Mouse (Mus musculus) adipose tissue, adult 10 weeks (tissue): ENCODE data around the gene Lefty1. TPM values are rescaled to one million over a fixed set of nuclear protein-coding genes. Genes with fewer than 3 reads are reported as not detected.

Experiments used
- polyA plus RNA-seq: library from polyadenylated mRNA; stranded (reverse); fragments of 350-450 nt; fragmentation: Illumina TruSeq; extraction: RNeasy Lipid Tissue Mini Kit (QIAGEN cat#74804); gene quantifications from one replicate; pipeline ENCODE4 v1.2.3, GENCODE M21; 2014; ENCODE audit warnings: low read depth, low replicate concordance

Gene Lefty1
- 1.3 TPM for polyA plus RNA-seq

DNA sequence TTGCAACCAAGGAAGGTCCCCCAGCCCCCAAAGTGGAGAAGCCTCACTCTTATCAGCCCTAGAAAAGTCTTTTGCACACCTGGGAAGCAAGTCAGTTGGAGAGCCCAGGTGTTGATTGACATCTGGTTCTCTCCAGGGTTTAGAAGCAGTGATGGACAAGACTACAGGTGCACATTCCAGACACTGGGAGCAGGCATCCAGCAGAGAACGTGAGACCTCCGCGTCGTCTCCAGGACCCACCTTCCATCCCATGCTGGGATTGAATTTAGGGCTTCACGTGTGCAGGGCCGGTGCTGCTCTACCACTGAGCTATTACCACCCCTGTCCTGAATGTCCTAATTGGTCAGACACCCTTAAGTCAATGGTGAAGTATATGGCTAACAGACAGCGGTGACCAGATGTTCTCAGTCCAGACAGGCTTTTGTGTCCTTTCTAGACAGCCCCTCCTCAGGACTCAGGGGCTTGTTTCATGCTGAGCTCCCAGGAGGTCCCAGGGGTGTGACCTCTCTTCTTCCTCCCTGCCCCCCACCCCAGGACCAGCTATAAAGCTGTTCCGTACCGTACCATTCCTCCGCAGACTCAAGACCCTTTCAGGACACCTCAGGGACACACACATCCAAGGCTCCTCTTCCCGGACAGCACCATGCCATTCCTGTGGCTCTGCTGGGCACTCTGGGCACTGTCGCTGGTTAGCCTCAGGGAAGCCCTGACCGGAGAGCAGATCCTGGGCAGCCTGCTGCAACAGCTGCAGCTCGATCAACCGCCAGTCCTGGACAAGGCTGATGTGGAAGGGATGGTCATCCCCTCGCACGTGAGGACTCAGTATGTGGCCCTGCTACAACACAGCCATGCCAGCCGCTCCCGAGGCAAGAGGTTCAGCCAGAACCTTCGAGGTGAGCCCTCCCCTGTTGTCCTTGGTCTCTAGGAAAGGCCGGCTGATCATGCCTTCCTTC lies at the start of gene Lefty1:
Gene Lefty1 (plus strand): TSS at position 556 of the 953 bp plus-strand sequence.

DNA sequence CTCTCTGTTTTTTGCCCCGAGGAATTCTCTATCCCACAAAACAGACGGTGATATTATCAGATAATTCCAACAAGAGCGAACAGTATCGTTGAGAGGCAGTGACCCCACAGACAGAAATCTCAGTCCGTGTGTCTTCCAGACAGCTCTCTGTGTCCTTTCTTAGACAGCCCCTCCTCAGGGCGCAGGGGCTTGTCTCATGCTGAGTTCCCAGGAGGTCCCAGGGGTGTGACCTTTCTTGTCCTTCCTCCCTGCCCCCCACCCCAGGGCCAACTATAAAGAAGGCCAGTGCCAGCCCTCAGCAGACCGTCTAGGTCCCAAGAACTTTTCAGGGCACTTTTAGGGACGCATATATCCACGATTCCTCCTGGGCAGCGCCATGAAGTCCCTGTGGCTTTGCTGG lies 42.0 kb upstream of the Lefty1 start, which contains the start of gene Lefty2:
Gene Lefty2 (plus strand): TSS at position 301 of the 400 bp plus-strand sequence.

DNA sequence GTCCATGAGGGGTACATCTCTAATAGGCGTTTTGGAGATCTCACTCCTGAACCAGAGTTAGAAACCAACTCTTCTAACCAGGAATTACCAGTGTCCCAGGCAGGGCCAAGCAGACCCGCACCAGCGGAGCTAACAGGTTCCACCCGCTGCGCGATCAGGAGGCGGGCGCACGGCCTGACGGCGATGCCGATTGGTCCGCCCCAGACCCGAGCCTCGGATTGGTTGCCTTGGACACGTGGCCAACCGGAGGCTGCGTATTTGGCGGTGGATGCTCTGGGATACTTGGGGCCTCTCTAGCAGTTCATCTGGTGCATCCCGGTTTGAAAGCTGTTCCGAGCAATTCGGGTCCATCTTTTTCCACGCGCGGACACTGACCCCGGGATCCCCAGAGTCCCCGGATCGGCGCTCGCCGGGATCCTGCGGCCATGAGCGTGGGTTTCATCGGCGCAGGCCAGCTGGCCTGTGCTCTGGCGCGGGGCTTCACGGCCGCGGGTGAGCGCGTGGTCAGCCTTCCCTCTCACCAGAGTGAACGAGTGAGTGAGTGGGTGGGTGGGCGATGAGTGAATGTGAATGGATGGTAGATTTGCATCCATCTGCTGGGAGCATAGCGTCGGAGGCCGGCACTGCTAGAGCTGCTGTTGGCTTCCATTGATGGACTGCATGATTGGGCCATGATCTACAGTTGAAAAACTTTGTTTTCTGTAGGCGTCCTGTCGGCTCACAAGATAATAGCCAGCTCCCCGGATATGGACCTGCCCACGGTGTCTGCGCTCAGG lies 30.6 kb upstream of the Lefty1 start, which contains the start of gene Pycr2:
Gene Pycr2 (plus strand): TSS at position 255 of the 776 bp plus-strand sequence.

DNA sequence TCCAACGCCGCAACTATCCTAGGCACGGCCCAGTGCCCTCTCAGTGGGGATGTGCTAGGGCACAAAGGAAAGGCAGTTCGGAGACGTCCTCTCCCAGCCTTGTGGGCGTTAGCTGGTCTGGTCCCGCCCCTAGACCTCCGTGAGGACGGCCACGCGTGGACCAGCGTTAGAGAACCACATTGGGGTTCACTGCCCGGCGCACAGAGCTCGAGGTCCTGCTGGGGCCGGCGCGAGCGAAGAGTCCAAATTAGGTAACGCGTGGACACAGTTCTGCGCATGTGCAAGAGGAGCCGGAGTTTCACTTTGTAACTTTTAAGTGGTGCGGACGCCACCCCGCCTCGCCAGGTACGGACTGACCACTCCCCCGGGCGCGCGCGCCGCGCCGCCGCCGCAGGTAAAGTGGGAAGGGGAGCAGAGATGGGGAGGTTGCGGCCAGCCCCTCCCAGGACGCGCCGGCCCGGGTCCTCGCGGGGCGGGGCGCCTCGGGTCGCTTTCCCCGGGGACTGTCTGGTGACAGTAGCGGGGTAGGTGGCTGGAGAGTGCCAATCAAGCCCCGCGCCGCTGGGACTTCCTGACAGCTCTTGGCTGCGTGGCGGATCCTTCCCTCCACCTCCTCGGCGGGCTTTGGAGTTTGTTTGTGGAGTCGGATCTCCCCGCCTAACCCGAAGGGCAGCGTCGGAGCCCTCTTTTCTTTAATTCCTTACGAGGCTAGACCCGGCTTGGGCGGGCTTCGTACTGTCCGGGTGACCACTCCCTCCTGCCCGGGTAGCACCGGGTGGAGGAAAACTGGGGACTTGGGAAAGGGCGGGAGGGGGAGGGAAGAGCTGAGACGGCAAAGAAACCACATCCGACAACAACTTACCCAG lies 7.6 kb downstream of the Lefty1 start, which contains the start of gene Tmem63a:
Gene Tmem63a (plus strand): TSS at position 179 of the 866 bp plus-strand sequence.

Other genes starting within 250 kb of the Lefty1 start
- not detected for gene Mixl1, start 238.0 kb upstream of the Lefty1 start, polyA plus RNA-seq
- gene Acbd3, start 209.0 kb upstream of the Lefty1 start, polyA plus RNA-seq: 37.0 TPM
- 847 TPM for gene H3f3a, start 121.1 kb upstream of the Lefty1 start, polyA plus RNA-seq
- gene Sde2, start 83.9 kb upstream of the Lefty1 start, polyA plus RNA-seq: 16.7 TPM
- 0.16 TPM for gene Lefty2, start 41.9 kb upstream of the Lefty1 start, polyA plus RNA-seq
- 40.1 TPM for gene Pycr2, start 30.7 kb upstream of the Lefty1 start, polyA plus RNA-seq
- gene Tmem63a, start 7.3 kb downstream of the Lefty1 start, polyA plus RNA-seq: 21.5 TPM
- gene Ephx1, start 85.9 kb downstream of the Lefty1 start, polyA plus RNA-seq: 62.8 TPM
- not detected for gene 9130409I23Rik, start 116.2 kb downstream of the Lefty1 start, polyA plus RNA-seq
- 15.6 TPM for gene Nvl, start 209.2 kb downstream of the Lefty1 start, polyA plus RNA-seq
- gene Cnih4, start 209.7 kb downstream of the Lefty1 start, polyA plus RNA-seq: 43.9 TPM